Mouse (Mus musculus): ENCODE measurements around the gene H2-T24. TPM values are rescaled to one million over a fixed set of nuclear protein-coding genes. Genes with fewer than 3 reads are reported as not detected.

Gene H2-T24
- polyA plus RNA-seq, 1 experiment from 2014 or later = 0.31 TPM

DNA sequence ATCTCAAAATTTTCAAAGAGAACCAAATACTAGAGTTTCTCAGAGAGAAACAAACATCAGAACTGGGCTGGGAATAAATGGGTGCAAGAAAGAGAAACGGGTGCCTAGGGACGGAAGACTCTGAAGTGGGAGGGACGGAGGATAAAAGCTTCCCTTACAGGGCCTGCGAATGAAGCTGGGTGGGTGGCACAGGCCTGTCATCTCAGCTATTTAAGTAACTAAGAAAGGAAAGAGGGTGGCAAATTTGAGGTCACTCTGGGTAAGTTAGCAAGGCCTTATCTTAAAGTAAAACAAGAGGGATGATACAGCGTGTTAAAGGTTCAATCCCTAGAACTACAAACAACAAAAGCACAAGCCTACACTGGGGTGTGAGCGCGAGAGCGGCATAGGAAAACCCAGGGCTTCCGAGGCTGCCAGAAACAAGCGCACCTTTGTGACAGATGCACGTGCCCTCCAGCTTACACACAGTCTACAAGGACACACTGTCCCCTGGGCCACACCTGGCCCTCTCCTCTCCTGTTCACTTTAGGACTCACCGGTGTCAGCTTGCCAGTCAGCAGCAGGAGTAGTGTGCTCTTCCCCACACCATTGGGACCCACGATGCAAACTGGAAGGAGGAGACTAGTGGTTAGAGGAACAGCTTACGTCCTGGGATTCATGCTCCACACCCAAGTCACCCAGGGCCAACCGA lies 61.7 kb downstream of the H2-T24 start:
- H3K27me3 ChIP-seq = no peaks in the 10 kb centered on the region
- POLR2A ChIA-PET = no interaction called here
- CTCF ChIA-PET = interaction anchor here (1.0 to 1.8 kb wide), 3 partner anchors 8 to 36 kb away, joined by 3 to 4 read pairs (median 3); no protein-coding TSS in a partner anchor
- in situ Hi-C loops (cut with MboI; ENCODE audit: low pct_unique_long_range_greater_than_20kb) = no loop called here
- no peak for DNase-seq (ENCODE audit: low read depth, low spot score)
- no peak for TF ChIP-seq CTCF (IDR thresholded peaks at IDR 0.05)
- no peak for ATAC-seq

Other genes with a start within 250 kb of the H2-T24 start
- gene Ier3, start 198.9 kb downstream of the H2-T24 start, polyA plus RNA-seq (2021) = 149 TPM
- 308 TPM for gene Flot1, start 197.3 kb downstream of the H2-T24 start, polyA plus RNA-seq (2021)
- gene Tubb5, start 182.3 kb downstream of the H2-T24 start, polyA plus RNA-seq (2021) = 608 TPM
- gene Mdc1, start 179.0 kb downstream of the H2-T24 start, polyA plus RNA-seq (2021) = 23.9 TPM
- gene Nrm, start 159.2 kb downstream of the H2-T24 start, polyA plus RNA-seq (2021) = 13.5 TPM
- gene Ppp1r18, start 155.0 kb downstream of the H2-T24 start, polyA plus RNA-seq (2021) = 74.3 TPM
- 68.9 TPM for gene Dhx16, start 140.7 kb downstream of the H2-T24 start, polyA plus RNA-seq (2021)
- 61.5 TPM for gene 2310061I04Rik, start 123.1 kb downstream of the H2-T24 start, polyA plus RNA-seq (2021)
- 42.6 TPM for gene Atat1, start 110.5 kb downstream of the H2-T24 start, polyA plus RNA-seq (2021)
- gene Mrps18b, start 104.2 kb downstream of the H2-T24 start, polyA plus RNA-seq (2021) = 83.0 TPM
- gene Ppp1r10, start 104.1 kb downstream of the H2-T24 start, polyA plus RNA-seq (2021) = 41.2 TPM
- 110 TPM for gene Abcf1, start 50.8 kb downstream of the H2-T24 start, polyA plus RNA-seq (2021)
- gene Gnl1, start 40.7 kb downstream of the H2-T24 start, polyA plus RNA-seq (2021) = 74.4 TPM
- gene Prr3, start 40.3 kb downstream of the H2-T24 start, polyA plus RNA-seq (2021) = 39.1 TPM
- gene H2-T23, start 12.3 kb upstream of the H2-T24 start, polyA plus RNA-seq (2021) = 28.3 TPM
- 24.8 TPM for gene H2-T22, start 22.2 kb upstream of the H2-T24 start, polyA plus RNA-seq (2021)
- not detected for gene Gm6034, start 22.4 kb upstream of the H2-T24 start, polyA plus RNA-seq (2021)
- gene Gm11127, start 37.8 kb upstream of the H2-T24 start, polyA plus RNA-seq (2021) = 9.1 TPM
- gene Gm19684, start 101.1 kb upstream of the H2-T24 start, polyA plus RNA-seq (2021) = 0.06 TPM
- gene Gm7030, start 108.9 kb upstream of the H2-T24 start, polyA plus RNA-seq (2021) = not detected
- not detected for gene Gm8909, start 148.0 kb upstream of the H2-T24 start, polyA plus RNA-seq (2021)
- not detected for gene H2-T3, start 169.7 kb upstream of the H2-T24 start, polyA plus RNA-seq (2021)
- 41.5 TPM for gene Rpp21, start 237.5 kb upstream of the H2-T24 start, polyA plus RNA-seq (2021)

All from Patski (cell line).